Mouse (Mus musculus): ENCODE measurements at regions not wholly inside any gene's neighbourhood (a gene's known extent, or its start where the extent isn't known, plus 50 kb on each side); places are given as distances from the start of the nearest gene placed in this dataset.

DNA sequence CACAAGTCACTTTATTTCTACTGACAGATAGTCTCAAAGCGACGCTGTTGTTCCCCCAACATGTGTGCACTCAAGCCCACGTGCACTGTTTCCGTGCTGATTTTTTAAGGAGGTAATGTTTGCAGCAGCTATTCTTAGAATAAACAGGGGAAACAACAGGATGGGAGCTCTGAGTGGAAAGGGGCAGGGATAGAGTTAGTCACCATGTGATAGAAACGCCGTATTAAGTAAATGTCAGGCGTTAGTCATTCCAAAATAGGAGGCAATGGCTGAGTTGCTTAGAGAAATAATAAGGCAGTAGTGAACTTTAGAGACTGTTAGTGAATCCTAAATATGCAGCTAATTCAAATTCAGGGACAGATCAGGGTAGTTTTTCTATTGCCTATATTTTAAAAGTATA, 111.4 kb downstream of the Alg10b start:
- TF ChIP-seq POLR2A (IDR thresholded peaks at IDR 0.05; ENCODE audit: low read depth, low read length) (no peak), CTCF (conservative IDR thresholded peaks at IDR 0.05; ENCODE audit: insufficient read depth, insufficient read length, low read depth, low read length) (no peak)
